Mouse (Mus musculus): ENCODE measurements around the gene Fam53b. TPM values are rescaled to one million over a fixed set of nuclear protein-coding genes. Genes with fewer than 3 reads are reported as not detected.

The Fam53b gene
- polyA plus RNA-seq, 1 experiment = 66.9 TPM

- TF ChIP-seq GATA1 (IDR thresholded peaks at IDR 0.05; ENCODE audit: low read length) = no peak
Measured at GRCm38 (mm10) chr7:132724501-132725062, 89.1 kb downstream of the Fam53b start.

- no peak for TF ChIP-seq GATA1 (IDR thresholded peaks at IDR 0.05; ENCODE audit: low read length)
Measured at GRCm38 (mm10) chr7:132723906-132724305, 89.8 kb downstream of the Fam53b start.

DNA sequence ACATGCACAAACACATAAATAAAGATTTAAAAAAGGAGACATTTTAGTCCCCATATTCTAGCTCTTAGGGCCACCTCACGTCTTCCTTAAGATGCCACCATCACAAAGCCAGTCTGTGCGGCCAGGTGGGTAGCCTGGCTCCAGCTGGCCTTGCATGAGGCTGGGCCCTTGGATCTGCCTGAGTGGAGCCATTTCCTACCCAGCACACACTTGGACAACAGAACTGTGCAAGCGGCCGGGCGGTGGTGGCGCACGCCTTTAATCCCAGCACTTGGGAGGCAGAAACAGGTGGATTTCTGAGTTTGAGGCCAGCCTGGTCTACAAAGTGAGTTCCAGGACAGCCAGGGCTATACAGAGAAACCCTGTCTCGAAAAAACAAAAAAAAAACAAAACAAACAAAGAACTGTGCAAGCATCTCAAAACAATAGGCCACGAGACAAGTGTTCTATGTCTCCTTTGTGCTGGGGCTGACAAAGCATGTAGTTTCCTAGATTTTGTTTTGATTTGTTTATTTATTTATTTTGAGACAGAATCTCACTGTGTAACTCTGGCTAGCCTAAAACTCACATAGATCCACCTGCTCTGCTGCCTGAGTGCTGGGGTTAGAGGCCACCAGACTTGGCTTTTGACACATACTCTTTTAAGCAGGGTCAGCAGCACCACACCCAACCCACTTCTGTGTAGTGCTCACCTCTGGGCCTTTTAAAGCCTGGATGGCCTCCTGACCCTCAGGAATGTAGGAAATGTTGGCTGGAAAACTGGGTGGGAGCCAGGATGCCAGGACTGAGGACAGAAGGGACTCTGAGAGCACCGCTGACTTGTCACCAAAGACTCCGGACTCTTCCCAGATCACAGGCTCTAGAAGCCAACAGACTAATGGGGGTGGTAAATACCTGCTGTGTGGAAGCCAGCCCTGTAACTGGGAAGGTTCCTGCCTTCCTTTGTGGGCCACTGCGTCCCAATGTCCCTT is 91.0 kb downstream of the Fam53b start:
- no peak for TF ChIP-seq GATA1 (IDR thresholded peaks at IDR 0.05; ENCODE audit: low read length)

- no peak for TF ChIP-seq GATA1 (IDR thresholded peaks at IDR 0.05; ENCODE audit: low read length)
Measured at GRCm38 (mm10) chr7:132720562-132720961, 93.1 kb downstream of the Fam53b start.

DNA sequence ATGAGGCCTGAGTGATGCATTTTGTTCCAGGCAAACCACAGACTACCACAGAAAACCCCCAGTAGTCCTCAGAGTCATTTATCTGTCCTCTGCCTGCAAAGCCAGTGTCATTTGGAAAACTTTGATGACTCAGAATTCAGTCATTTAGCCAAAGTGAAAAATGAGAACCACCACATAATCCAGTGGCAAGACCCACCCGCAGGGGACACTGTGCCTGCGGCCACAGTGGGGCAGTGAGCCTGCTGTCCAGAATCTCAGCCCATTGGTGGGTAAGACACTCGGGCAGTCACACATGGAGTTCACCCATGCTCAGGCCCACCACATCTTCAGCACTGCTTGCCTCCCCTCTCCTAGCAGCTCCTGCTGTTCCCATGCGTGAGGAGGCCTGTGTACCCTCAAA is 94.1 kb downstream of the Fam53b start:
- no peak for TF ChIP-seq GATA1 (IDR thresholded peaks at IDR 0.05; ENCODE audit: low read length)

DNA sequence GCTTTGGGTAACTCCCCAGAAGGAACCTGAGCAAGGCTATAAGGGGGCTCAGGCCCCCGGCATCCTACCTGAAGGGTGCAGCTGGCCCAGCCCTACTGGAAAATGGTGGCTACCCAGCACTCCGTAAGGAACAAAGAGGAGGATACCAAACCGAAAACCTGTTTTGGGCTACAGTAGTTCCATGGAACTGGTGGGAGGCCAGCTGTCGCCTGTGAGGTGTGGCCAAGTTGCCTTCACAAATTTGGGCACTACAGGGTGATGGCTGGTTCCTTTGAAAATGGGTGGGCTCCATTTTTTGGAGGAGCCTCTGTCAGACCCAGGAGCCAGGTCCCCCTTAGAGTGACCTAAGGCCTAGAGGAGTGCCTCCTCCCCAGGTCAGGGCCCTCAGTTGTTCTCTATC is 98.4 kb downstream of the Fam53b start:
- TF ChIP-seq GATA1 (IDR thresholded peaks at IDR 0.05; ENCODE audit: low read length) = no peak

GRCm38 (mm10) chr7:132714236-132714923 is 99.3 kb downstream of the Fam53b start:
- no peak for TF ChIP-seq GATA1 (IDR thresholded peaks at IDR 0.05; ENCODE audit: low read length)

- no peak for TF ChIP-seq GATA1 (IDR thresholded peaks at IDR 0.05; ENCODE audit: low read length)
Measured at GRCm38 (mm10) chr7:132713483-132714126, 100.1 kb downstream of the Fam53b start.

- TF ChIP-seq GATA1 (IDR thresholded peaks at IDR 0.05; ENCODE audit: low read length) = no peak
Measured at GRCm38 (mm10) chr7:132712956-132713355, 100.7 kb downstream of the Fam53b start.

- no peak for TF ChIP-seq GATA1 (IDR thresholded peaks at IDR 0.05; ENCODE audit: low read length)
Measured at GRCm38 (mm10) chr7:132712044-132712708, 101.5 kb downstream of the Fam53b start.

GRCm38 (mm10) chr7:132711579-132711978 is 102.1 kb downstream of the Fam53b start:
- TF ChIP-seq GATA1 (IDR thresholded peaks at IDR 0.05; ENCODE audit: low read length) = no peak

DNA sequence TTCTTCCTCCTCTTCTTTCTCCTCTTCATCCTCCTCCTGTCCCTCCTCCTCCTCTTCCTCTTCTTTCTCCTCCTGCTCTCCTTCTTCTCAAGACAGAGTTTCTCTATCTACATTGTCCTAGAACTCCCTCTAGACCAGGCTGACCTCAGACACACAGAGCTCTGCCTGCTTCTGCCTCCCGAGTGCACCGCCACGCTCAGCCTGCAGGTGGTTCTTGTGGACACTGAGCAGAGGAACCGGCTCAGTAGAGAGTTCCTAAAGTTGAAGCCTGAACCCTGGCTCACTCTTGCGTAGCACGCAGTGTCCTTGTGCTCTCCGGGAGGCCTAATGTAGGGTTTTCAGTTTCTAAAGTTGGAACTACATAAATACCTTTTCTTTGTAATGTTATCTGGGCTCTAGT is 108.6 kb downstream of the Fam53b start:
- TF ChIP-seq GATA1 (IDR thresholded peaks at IDR 0.05; ENCODE audit: low read length) = no peak

- no peak for TF ChIP-seq GATA1 (IDR thresholded peaks at IDR 0.05; ENCODE audit: low read length)
Measured at GRCm38 (mm10) chr7:132704310-132704875, 109.3 kb downstream of the Fam53b start.

GRCm38 (mm10) chr7:132703515-132704309 is 110.0 kb downstream of the Fam53b start:
- no peak for TF ChIP-seq GATA1 (IDR thresholded peaks at IDR 0.05; ENCODE audit: low read length)

All from G1E-ER4 (cell line).